Mouse (Mus musculus): ENCODE measurements around the gene Slc22a15. TPM values are rescaled to one million over a fixed set of nuclear protein-coding genes. Genes with fewer than 3 reads are reported as not detected.

Gene Slc22a15
- 5.6 and 5.8 TPM in 2 replicates for polyA plus RNA-seq (2015; fragmentation: Nextera tagmentation; extraction: Ambion mirVana)

GRCm38 (mm10) chr3:101923843-101924740 is at the start of gene Slc22a15:
TSS of gene Slc22a15 (minus strand) at chr3:101924453.
- peak; percentile 86 for ATAC-seq (ENCODE audit: low FRiP score, low read depth)
- peak within 1 kb of the TSS; percentile 91 for H3K9ac ChIP-seq
- peaks cover 31% of the 10 kb centered on the region for H3K4me1 ChIP-seq (replicated peaks)
- no peaks in the 10 kb centered on the region for H3K9me3 ChIP-seq
- H3K4me3 ChIP-seq: peak within 1 kb of the TSS; percentile 74
- H3K36me3 ChIP-seq: no peaks in the 10 kb centered on the region; the same call in 1 of the 2 replicates
- peak within 1 kb of the TSS; percentile 75 for H3K4me2 ChIP-seq
- H3K27ac ChIP-seq (replicated peaks): peak within 1 kb of the TSS; percentile 93
- under 1% methylated on average over 91 of the region's 92 CpGs for WGBS
- no peaks in the 10 kb centered on the region for H3K27me3 ChIP-seq

- H3K9ac ChIP-seq: no peak overlapping the region
- ATAC-seq (ENCODE audit: low FRiP score, low read depth): peak; percentile 82
- no peak overlapping the region for H3K4me2 ChIP-seq
Measured at GRCm38 (mm10) chr3:101966825-101967558, 42.7 kb upstream of the Slc22a15 start.

GRCm38 (mm10) chr3:101964352-101964751 is 40.1 kb upstream of the Slc22a15 start:
- Histone ChIP-seq H3K27ac (replicated peaks) (no peak overlapping the region; the same call in 1 of the 2 replicates), H3K27me3 (no peaks in the 10 kb centered on the region), H3K4me3 (no peak overlapping the region), H3K9ac (no peak overlapping the region), H3K4me2 (no peak overlapping the region; the same call in 1 of the 2 replicates), H3K36me3 (no peaks in the 10 kb centered on the region), H3K9me3 (no peaks in the 10 kb centered on the region), H3K4me1 (replicated peaks) (peaks cover 36% of the 10 kb centered on the region)
- WGBS: 18% methylated on average over 7 of the region's 7 CpGs
- no peak for ATAC-seq (ENCODE audit: low FRiP score, low read depth)

More at GRCm38 (mm10) chr3:101966825-101967558, 42.7 kb upstream of the Slc22a15 start:
- 12% methylated on average over 3 of the region's 3 CpGs for WGBS
- no peaks in the 10 kb centered on the region for H3K27me3 ChIP-seq
- no peaks in the 10 kb centered on the region for H3K9me3 ChIP-seq
- no peak overlapping the region for H3K4me3 ChIP-seq
- no peaks in the 10 kb centered on the region for H3K36me3 ChIP-seq
- peaks cover 36% of the 10 kb centered on the region for H3K4me1 ChIP-seq (replicated peaks)
- H3K27ac ChIP-seq (replicated peaks): peak overlapping the region; percentile 73

DNA sequence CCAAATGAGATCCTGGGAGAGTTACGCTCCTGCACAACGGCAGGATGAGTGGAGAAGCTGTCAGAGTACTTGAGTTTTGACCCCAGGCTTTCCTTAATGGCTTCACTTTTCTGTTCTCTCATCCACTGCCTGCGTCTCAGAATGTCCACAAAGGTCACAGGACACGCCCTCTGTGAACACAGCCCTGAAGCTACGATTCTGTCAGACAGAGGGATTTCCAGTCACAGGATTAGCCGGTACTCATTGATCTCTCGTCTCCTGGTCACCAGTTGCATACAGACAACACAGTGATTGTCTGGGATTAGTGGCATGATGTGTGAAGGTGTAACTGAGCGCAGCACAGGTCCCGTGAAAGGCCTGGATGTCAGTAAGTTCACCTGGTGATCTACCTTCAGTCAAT is 39.2 kb upstream of the Slc22a15 start:
- no peaks in the 10 kb centered on the region for H3K27me3 ChIP-seq
- no peak overlapping the region for H3K27ac ChIP-seq (replicated peaks)
- peaks cover 36% of the 10 kb centered on the region for H3K4me1 ChIP-seq (replicated peaks)
- no peaks in the 10 kb centered on the region for H3K36me3 ChIP-seq
- ATAC-seq (ENCODE audit: low FRiP score, low read depth): no peak
- H3K9me3 ChIP-seq: no peaks in the 10 kb centered on the region
- 35% methylated on average over 9 of the region's 9 CpGs for whole genome bisulfite sequencing
- H3K4me2 ChIP-seq: no peak overlapping the region
- no peak overlapping the region for H3K4me3 ChIP-seq
- no peak overlapping the region for H3K9ac ChIP-seq

GRCm38 (mm10) chr3:101961146-101961835 is 37.0 kb upstream of the Slc22a15 start:
- H3K4me3 ChIP-seq: no peak overlapping the region
- no peaks in the 10 kb centered on the region for H3K36me3 ChIP-seq
- no peak overlapping the region for H3K4me2 ChIP-seq
- no peaks in the 10 kb centered on the region for H3K27me3 ChIP-seq
- H3K27ac ChIP-seq (replicated peaks): peak overlapping the region; percentile 18; the same call in 1 of the 2 replicates
- H3K9me3 ChIP-seq: no peaks in the 10 kb centered on the region
- 78% methylated on average over 15 of the region's 15 CpGs for WGBS
- peaks cover 23% of the 10 kb centered on the region for H3K4me1 ChIP-seq (replicated peaks)
- H3K9ac ChIP-seq: no peak overlapping the region
- ATAC-seq (ENCODE audit: low FRiP score, low read depth): no peak

GRCm38 (mm10) chr3:101958047-101958446 is 33.8 kb upstream of the Slc22a15 start:
- ATAC-seq (ENCODE audit: low FRiP score, low read depth): no peak
- no peaks in the 10 kb centered on the region for H3K9me3 ChIP-seq
- H3K4me1 ChIP-seq (replicated peaks): no peaks in the 10 kb centered on the region; the same call in 1 of the 2 replicates
- no peak overlapping the region for H3K9ac ChIP-seq
- 78% methylated on average over 3 of the region's 3 CpGs for WGBS
- no peak overlapping the region for H3K4me3 ChIP-seq
- no peaks in the 10 kb centered on the region for H3K36me3 ChIP-seq
- H3K27ac ChIP-seq (replicated peaks): no peak overlapping the region
- H3K4me2 ChIP-seq: no peak overlapping the region
- no peaks in the 10 kb centered on the region for H3K27me3 ChIP-seq

GRCm38 (mm10) chr3:101953506-101953905 is 29.3 kb upstream of the Slc22a15 start:
- Histone ChIP-seq H3K27me3 (no peaks in the 10 kb centered on the region), H3K36me3 (no peaks in the 10 kb centered on the region), H3K4me1 (replicated peaks) (no peaks in the 10 kb centered on the region), H3K4me2 (no peak overlapping the region), H3K27ac (replicated peaks) (no peak overlapping the region), H3K9me3 (no peaks in the 10 kb centered on the region), H3K4me3 (no peak overlapping the region), H3K9ac (no peak overlapping the region)
- WGBS: 63% methylated on average over 7 of the region's 7 CpGs
- ATAC-seq (ENCODE audit: low FRiP score, low read depth): no peak

- H3K4me3 ChIP-seq: no peak overlapping the region
- H3K9me3 ChIP-seq: no peaks in the 10 kb centered on the region
- no peak overlapping the region for H3K27ac ChIP-seq (replicated peaks)
- no peak overlapping the region for H3K9ac ChIP-seq
- H3K4me2 ChIP-seq: no peak overlapping the region
- peak; percentile 43; the same call in 1 of the 2 replicates for ATAC-seq (ENCODE audit: low FRiP score, low read depth)
- no peaks in the 10 kb centered on the region for H3K4me1 ChIP-seq (replicated peaks)
- H3K27me3 ChIP-seq: no peaks in the 10 kb centered on the region
- 79% methylated on average over 2 of the region's 2 CpGs for WGBS
- H3K36me3 ChIP-seq: no peaks in the 10 kb centered on the region
Measured at GRCm38 (mm10) chr3:101952577-101952976, 28.3 kb upstream of the Slc22a15 start.

- H3K27ac ChIP-seq (replicated peaks): no peak overlapping the region
- no peaks in the 10 kb centered on the region for H3K4me1 ChIP-seq (replicated peaks)
- no peak overlapping the region for H3K9ac ChIP-seq
- WGBS: 61% methylated on average over 3 of the region's 3 CpGs
- H3K9me3 ChIP-seq: no peaks in the 10 kb centered on the region
- H3K4me3 ChIP-seq: no peak overlapping the region
- no peaks in the 10 kb centered on the region for H3K36me3 ChIP-seq
- no peak for ATAC-seq (ENCODE audit: low FRiP score, low read depth)
- no peaks in the 10 kb centered on the region for H3K27me3 ChIP-seq
- H3K4me2 ChIP-seq: no peak overlapping the region
Measured at GRCm38 (mm10) chr3:101948572-101948971, 24.3 kb upstream of the Slc22a15 start.

- Histone ChIP-seq H3K4me2 (no peak overlapping the region), H3K9ac (no peak overlapping the region), H3K9me3 (no peaks in the 10 kb centered on the region), H3K4me3 (no peak overlapping the region), H3K27ac (replicated peaks) (no peak overlapping the region), H3K27me3 (no peaks in the 10 kb centered on the region), H3K4me1 (replicated peaks) (no peaks in the 10 kb centered on the region), H3K36me3 (no peaks in the 10 kb centered on the region)
- ATAC-seq (ENCODE audit: low FRiP score, low read depth): no peak
- 85% methylated on average over 4 of the region's 4 CpGs for WGBS
Measured at GRCm38 (mm10) chr3:101947250-101947649, 23.0 kb upstream of the Slc22a15 start.

DNA sequence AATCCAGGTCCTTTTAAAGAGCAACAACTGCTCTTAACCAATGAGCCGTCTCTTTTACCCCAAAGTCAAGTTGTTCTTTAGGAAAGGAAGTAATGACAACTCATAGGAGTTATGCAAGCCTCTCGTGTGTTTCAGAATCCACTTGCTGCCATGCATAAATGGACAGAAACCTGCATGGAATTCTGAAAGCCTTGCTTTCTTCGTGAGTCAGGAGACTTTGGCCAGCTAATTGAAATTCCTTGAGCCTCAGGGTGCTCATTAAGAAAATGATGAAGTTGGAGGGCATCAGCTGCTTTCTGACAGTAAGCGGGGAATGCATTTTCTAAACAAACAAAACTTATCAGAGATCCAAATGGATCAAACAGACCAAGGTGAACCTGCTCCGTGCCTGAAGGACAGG is 21.0 kb upstream of the Slc22a15 start:
- H3K9ac ChIP-seq: no peak overlapping the region
- no peak overlapping the region for H3K4me2 ChIP-seq
- 67% methylated on average over 5 of the region's 5 CpGs for WGBS
- no peaks in the 10 kb centered on the region for H3K4me1 ChIP-seq (replicated peaks)
- H3K4me3 ChIP-seq: no peak overlapping the region
- no peaks in the 10 kb centered on the region for H3K36me3 ChIP-seq
- H3K27me3 ChIP-seq: no peaks in the 10 kb centered on the region
- H3K9me3 ChIP-seq: no peaks in the 10 kb centered on the region
- no peak for ATAC-seq (ENCODE audit: low FRiP score, low read depth)
- no peak overlapping the region for H3K27ac ChIP-seq (replicated peaks)
